Comparison of ENCODE assay signal across 15 mouse cellular contexts in the genomic region with DNA sequence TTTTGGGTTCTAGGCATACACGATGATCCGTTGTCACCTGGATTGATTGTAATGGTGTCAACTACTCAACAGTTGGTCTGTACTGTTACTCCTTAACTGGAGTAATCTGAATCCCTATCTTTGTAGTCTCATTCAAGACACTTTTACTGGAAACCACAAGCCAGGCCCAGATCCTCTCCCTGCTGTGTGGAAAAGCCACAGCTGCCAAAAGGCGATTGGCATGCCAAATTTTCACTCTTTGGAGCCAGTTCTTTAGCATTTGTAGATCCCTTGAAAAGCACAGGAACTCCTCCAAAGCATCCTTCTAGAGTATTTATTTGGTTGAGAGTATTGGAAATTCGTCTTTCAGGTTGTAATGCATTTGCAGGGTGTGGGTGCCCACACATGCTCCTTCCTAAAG.
A peak's percentile ranks its signal among the peaks of the same experiment; 100 is the strongest.
DNase-seq lines count a peak whose midpoint lies in the region.
"Had no signal": no experiment of that assay in that cellular context is flagged by ENCODE, and none has a peak within 500 bp of the region (broad histone marks: within the 10 kb centered on the region; RNA-seq: fewer than 3 reads in every experiment).

No protein-coding gene starts in this region.

- DNase-seq in cerebellum, postnatal 10 days, result peak; percentile 37 to 53
- DNase-seq in cerebellum, adult 9-11 months, result no peak
- DNase-seq in cerebellum, postnatal 36 days, result peak; percentile 11 to 19
- no peak for DNase-seq in cerebellum, adult 8-10 months
- DNase-seq in Muller cell, postnatal 12 days (ENCODE audit: inconsistent ontology term), result peak; percentile 19
- peak; percentile 34 for DNase-seq in brain, adult 2 months (ENCODE audit: low read depth, low spot score)
- DNase-seq in lung, postnatal 25 days (ENCODE audit: low spot score), result no peak
- DNase-seq: adrenal gland, adult 8-10 months; adrenal gland, postnatal 25 days; gastrocnemius, postnatal 10 days; gastrocnemius, postnatal 36 days; heart, adult 2 months; heart, postnatal 14 days; heart, postnatal 4 days; kidney, adult 2 months had no signal

Comparison
In these comparisons a context has a peak if more than half of its experiments do, and no peak if none do; other contexts are left out.
1. DNase-seq: peak in cerebellum, postnatal 10 days (2 of 2), cerebellum, postnatal 36 days (2 of 2), Muller cell, postnatal 12 days (single experiment) and brain, adult 2 months (single experiment); none in cerebellum, adult 9-11 months (single experiment), cerebellum, adult 8-10 months (single experiment) and lung, postnatal 25 days (single experiment).